Mouse (Mus musculus) gastrocnemius, adult 18-20 months (tissue): Measurements from ENCODE around the gene Ak5. TPM values are rescaled to one million over a fixed set of nuclear protein-coding genes. Genes with fewer than 3 reads are reported as not detected.
"Not testable (repeated sequence)": the region's sequence is repeated elsewhere in the genome, so short reads cannot be mapped to it uniquely, and the experiment has no call there.

ENCODE experiments used
- DNase-seq: peaks from one replicate; pipeline ENCODE4 v3.0.0; 2021; ENCODE audit warnings: low spot score
- total RNA-seq, 2 experiments: library from RNA; stranded (reverse); gene quantifications; 2 replicates each; pipeline ENCODE4 v1.2.3; 2021

Gene Ak5
- total RNA-seq, 2 experiments from 2014 or later: 0.24 to 0.32 TPM

- no peak for DNase-seq
These were observed 42.9 kb downstream of the Ak5 start for GRCm38 (mm10) chr3:152625061-152625820.

GRCm38 (mm10) chr3:152620534-152620933 lies 47.6 kb downstream of the Ak5 start:
- no peak for DNase-seq

- DNase-seq: no peak
These were observed 48.1 kb downstream of the Ak5 start for GRCm38 (mm10) chr3:152620058-152620457.

- no peak for DNase-seq
These were observed 59.1 kb downstream of the Ak5 start for GRCm38 (mm10) chr3:152609076-152609475.

- DNase-seq: no peak
These were observed 62.3 kb downstream of the Ak5 start for GRCm38 (mm10) chr3:152605849-152606248.

GRCm38 (mm10) chr3:152599679-152600078 lies 68.5 kb downstream of the Ak5 start:
- DNase-seq: no peak

- DNase-seq: no peak
These were observed 71.6 kb downstream of the Ak5 start for GRCm38 (mm10) chr3:152596406-152597050.

- DNase-seq: no peak
These were observed 75.3 kb downstream of the Ak5 start for GRCm38 (mm10) chr3:152592767-152593425.

GRCm38 (mm10) chr3:152590491-152590890 lies 77.7 kb downstream of the Ak5 start:
- DNase-seq: no peak

- DNase-seq: not testable (repeated sequence)
These were observed 79.1 kb downstream of the Ak5 start for GRCm38 (mm10) chr3:152589101-152589500.

GRCm38 (mm10) chr3:152587007-152587406 lies 81.2 kb downstream of the Ak5 start:
- DNase-seq: no peak

GRCm38 (mm10) chr3:152586191-152586590 lies 82.0 kb downstream of the Ak5 start:
- DNase-seq: no peak

- no peak for DNase-seq
These were observed 82.6 kb downstream of the Ak5 start for GRCm38 (mm10) chr3:152585581-152585980.

- no peak for DNase-seq
These were observed 85.1 kb downstream of the Ak5 start for GRCm38 (mm10) chr3:152583033-152583432.

GRCm38 (mm10) chr3:152581853-152582252 lies 86.3 kb downstream of the Ak5 start:
- DNase-seq: not testable (repeated sequence)

GRCm38 (mm10) chr3:152579984-152580591 lies 88.1 kb downstream of the Ak5 start:
- DNase-seq: no peak

GRCm38 (mm10) chr3:152578282-152579228 lies 89.6 kb downstream of the Ak5 start:
- DNase-seq: no peak

GRCm38 (mm10) chr3:152577763-152578162 lies 90.4 kb downstream of the Ak5 start:
- no peak for DNase-seq

GRCm38 (mm10) chr3:152577273-152577672 lies 90.9 kb downstream of the Ak5 start:
- no peak for DNase-seq

- no peak for DNase-seq
These were observed 98.9 kb downstream of the Ak5 start for GRCm38 (mm10) chr3:152569242-152569605.
